In genomic region chrX:104931153-104931706, GRCm38 (mm10) we compare ENCODE assay signal across 25 mouse cellular contexts.
DNase-seq lines count a peak whose midpoint lies in the region; ATAC-seq lines count a peak whose summit lies in the region.
"Had no signal": no experiment of that assay in that cellular context is flagged by ENCODE, and none has a peak within 500 bp of the region (broad histone marks: within the 10 kb centered on the region; RNA-seq: fewer than 3 reads in every experiment).

No protein-coding gene starts in this region.

- no peak overlapping the region for H3K4me3 ChIP-seq in forebrain, embryonic 16.5 days (replicated peaks; ENCODE audit: low read length)
- H3K4me3 ChIP-seq in forebrain, embryonic 12.5 days (replicated peaks): no peak overlapping the region
- H3K4me3 ChIP-seq: embryonic facial prominence, embryonic 13.5 days; heart, embryonic 13.5 days; hindbrain, embryonic 15.5 days; kidney, embryonic 15.5 days; limb, embryonic 13.5 days; liver, embryonic 13.5 days; myocyte; stomach, embryonic 15.5 days had no signal

- no peaks in the 10 kb centered on the region for H3K9me3 ChIP-seq in forebrain, embryonic 16.5 days (ENCODE audit: control insufficient read depth, low read length)
- no peaks in the 10 kb centered on the region for H3K9me3 ChIP-seq in forebrain, embryonic 12.5 days
- H3K9me3 ChIP-seq: embryonic facial prominence, embryonic 13.5 days; heart, embryonic 13.5 days; hindbrain, embryonic 15.5 days; kidney, embryonic 15.5 days; limb, embryonic 13.5 days; liver, embryonic 13.5 days; stomach, embryonic 15.5 days had no signal

- ATAC-seq in forebrain, embryonic 16.5 days: peak; percentile 70; the same call in 1 of the 2 replicates
- no peak for ATAC-seq in forebrain, embryonic 12.5 days (ENCODE audit: low FRiP score)
- ATAC-seq: intestine, postnatal 0 days had no signal

- H3K9ac ChIP-seq in forebrain, embryonic 16.5 days (replicated peaks; ENCODE audit: low read depth, low read length): no peak overlapping the region
- H3K9ac ChIP-seq in forebrain, embryonic 12.5 days: no peak overlapping the region
- H3K9ac ChIP-seq: embryonic facial prominence, embryonic 13.5 days; heart, embryonic 13.5 days; hindbrain, embryonic 15.5 days; kidney, embryonic 15.5 days; limb, embryonic 13.5 days; liver, embryonic 13.5 days; lung, embryonic 14.5 days; stomach, embryonic 15.5 days had no signal

- peak; percentile 16 to 47 for DNase-seq in layer of hippocampus, adult 18-20 months (ENCODE audit: low spot score in 2 of 2)
- no peak for DNase-seq in layer of hippocampus, postnatal 10 days (ENCODE audit: low spot score in 2 of 2)
- peak; percentile 1 for DNase-seq in R1 (ENCODE audit: low read depth, low spot score)
- DNase-seq in brain, embryonic 18.5 days (ENCODE audit: low read depth, low spot score): peak; percentile 36
- no peak for DNase-seq in gastrocnemius, postnatal 36 days
- DNase-seq: adrenal gland, postnatal 36 days; B cell, adult 2 months; cerebellum, adult 8-10 months; gastrocnemius, postnatal 10 days; heart, adult 18-20 months; liver, embryonic 13.5 days; lung, embryonic 14.5 days; lung, postnatal 36 days; right cerebral cortex, postnatal 14 days; thymus, adult 2 months had no signal

- H3K27ac ChIP-seq in forebrain, embryonic 16.5 days (ENCODE audit: low read length): no peak overlapping the region
- no peak overlapping the region for H3K27ac ChIP-seq in forebrain, embryonic 12.5 days
- H3K27ac ChIP-seq: embryonic facial prominence, embryonic 13.5 days; heart, embryonic 13.5 days; hindbrain, embryonic 15.5 days; kidney, embryonic 15.5 days; limb, embryonic 13.5 days; liver, embryonic 13.5 days; stomach, embryonic 15.5 days had no signal

- 91% methylated on average over 2 of the region's 2 CpGs for WGBS in forebrain, embryonic 16.5 days
- 76% methylated on average over 2 of the region's 2 CpGs for WGBS in forebrain, embryonic 12.5 days

- intact Hi-C loops in gastrocnemius, postnatal 36 days (cut with DNase I): no loop called here

- H3K27me3 ChIP-seq in forebrain, embryonic 16.5 days (replicated peaks; ENCODE audit: control insufficient read depth, insufficient read depth, low read length): peaks cover 11% of the 10 kb centered on the region; the same call in 1 of the 2 replicates
- peaks cover 31% of the 10 kb centered on the region for H3K27me3 ChIP-seq in forebrain, embryonic 12.5 days
- H3K27me3 ChIP-seq: liver, embryonic 13.5 days had no signal

- no peaks in the 10 kb centered on the region for H3K36me3 ChIP-seq in forebrain, embryonic 16.5 days (ENCODE audit: control insufficient read depth, insufficient read depth)
- no peaks in the 10 kb centered on the region for H3K36me3 ChIP-seq in forebrain, embryonic 12.5 days (replicated peaks)
- H3K36me3 ChIP-seq: embryonic facial prominence, embryonic 13.5 days; heart, embryonic 13.5 days; hindbrain, embryonic 15.5 days; kidney, embryonic 15.5 days; limb, embryonic 13.5 days; liver, embryonic 13.5 days; stomach, embryonic 15.5 days had no signal

- H3K4me2 ChIP-seq in forebrain, embryonic 16.5 days (ENCODE audit: low read length): no peak overlapping the region
- H3K4me2 ChIP-seq in forebrain, embryonic 12.5 days: no peak overlapping the region
- H3K4me2 ChIP-seq: embryonic facial prominence, embryonic 13.5 days; heart, embryonic 13.5 days; hindbrain, embryonic 15.5 days; kidney, embryonic 15.5 days; limb, embryonic 13.5 days; liver, embryonic 13.5 days; lung, embryonic 14.5 days; stomach, embryonic 15.5 days had no signal

- no peaks in the 10 kb centered on the region for H3K4me1 ChIP-seq in forebrain, embryonic 16.5 days (replicated peaks; ENCODE audit: control insufficient read depth, insufficient read depth, low read length)
- H3K4me1 ChIP-seq in forebrain, embryonic 12.5 days: no peaks in the 10 kb centered on the region
- H3K4me1 ChIP-seq: embryonic facial prominence, embryonic 13.5 days; heart, embryonic 13.5 days; hindbrain, embryonic 15.5 days; kidney, embryonic 15.5 days; limb, embryonic 13.5 days; liver, embryonic 13.5 days; stomach, embryonic 15.5 days had no signal

Comparison
In these comparisons a context has a peak if more than half of its experiments do, and no peak if none do; other contexts are left out.
1. DNase-seq: peak in layer of hippocampus, adult 18-20 months (2 of 2), R1 (single experiment) and brain, embryonic 18.5 days (single experiment); none in layer of hippocampus, postnatal 10 days (0 of 2) and gastrocnemius, postnatal 36 days (0 of 2).